Mouse (Mus musculus): ENCODE measurements around the gene Tlk1.

- TF ChIP-seq CTCF (IDR thresholded peaks at IDR 0.05; ENCODE audit: low read depth) (no peak), EP300 (optimal IDR thresholded peaks at IDR 0.05) (no peak)
Measured at GRCm38 (mm10) chr2:70871466-70872022, 46.0 kb upstream of the Tlk1 start.
